Mouse (Mus musculus): Measurements from ENCODE around the gene Itih5.

- TF ChIP-seq POLR2A (IDR thresholded peaks at IDR 0.05; ENCODE audit: low read depth, low read length) (no peak), CTCF (IDR thresholded peaks at IDR 0.05; ENCODE audit: extremely low read depth, insufficient read depth, insufficient read length, insufficient replicate concordance) (no peak)
Observed at GRCm38 (mm10) chr2:10128571-10128970, 24.8 kb upstream of the Itih5 start.
